Mouse (Mus musculus) limb, embryonic 12.5 days (tissue): ENCODE data around the gene Kcna2. TPM values are rescaled to one million over a fixed set of nuclear protein-coding genes. Genes with fewer than 3 reads are reported as not detected.
A peak's percentile ranks its signal among the peaks of the same experiment; 100 is the strongest.

ENCODE experiments used
- ATAC-seq: fragments of 200-750 bp; cut with Nextera tagmentation; 2 replicates; pipeline ENCODE4 v1.8.0; 2017; ENCODE audit warnings: low read depth, moderate TSS enrichment; ENCODE audit not compliant: insufficient number of reproducible peaks, insufficient read depth, low FRiP score, low TSS enrichment
- H3K27ac ChIP-seq: fragments of 300-500 bp; sonication (generic); 2 replicates; pipeline ENCODE4 v1.5.1; 2016; ENCODE audit warnings: mild to moderate bottlenecking, moderate library complexity
- H3K27me3 ChIP-seq: fragments of 300-500 bp; sonication (generic); 2 replicates; pipeline ENCODE4 v1.6.1; 2016; ENCODE audit warnings: mild to moderate bottlenecking, moderate library complexity
- H3K36me3 ChIP-seq: fragments of 300-500 bp; sonication (generic); 2 replicates; pipeline ENCODE4 v1.6.1; 2016; ENCODE audit warnings: mild to moderate bottlenecking, moderate library complexity
- H3K4me1 ChIP-seq: fragments of 300-500 bp; sonication (generic); replicated peaks from 2 replicates; pipeline ENCODE4 v1.6.1; 2016
- H3K4me2 ChIP-seq: fragments of 300-500 bp; sonication (generic); 2 replicates; pipeline ENCODE4 v1.6.1; 2016; ENCODE audit warnings: mild to moderate bottlenecking, moderate library complexity
- H3K4me3 ChIP-seq: fragments of 300-500 bp; sonication (generic); replicated peaks from 2 replicates; pipeline ENCODE4 v1.5.1; 2016; ENCODE audit warnings: mild to moderate bottlenecking
- H3K9ac ChIP-seq: fragments of 300-500 bp; sonication (generic); replicated peaks from 2 replicates; pipeline ENCODE4 v1.6.1; 2016; ENCODE audit warnings: mild to moderate bottlenecking, moderate library complexity
- H3K9me3 ChIP-seq: fragments of 300-500 bp; sonication (generic); 2 replicates; pipeline ENCODE4 v1.6.1; 2016; ENCODE audit warnings: mild to moderate bottlenecking, moderate library complexity
- WGBS: fragments of 180-500 bp; shearing (Covaris S2); methylation state at CpG from one replicate; pipeline ENCODE4 v1.1.7; 2016; 5-methylcytosine and 5-hydroxymethylcytosine counted together
- polyA plus RNA-seq: library from polyadenylated mRNA; unstranded; fragments of >200 nt; fragmentation: Nextera tagmentation; extraction: Ambion mirVana; gene quantifications from 2 replicates; pipeline ENCODE4 v1.2.1, GENCODE M21; 2016

Gene Kcna2
- polyA plus RNA-seq, 1 experiment from 2014 or later: 0.03 TPM

GRCm38 (mm10) chr3:107153772-107154655, 53.1 kb downstream of the Kcna2 start:
- H3K36me3 ChIP-seq: no peaks in the 10 kb centered on the region
- H3K27ac ChIP-seq: no peak overlapping the region
- no peaks in the 10 kb centered on the region for H3K4me1 ChIP-seq
- WGBS: 79% methylated on average over 11 of the region's 11 CpGs
- no peak overlapping the region for H3K9ac ChIP-seq
- H3K27me3 ChIP-seq: peaks cover 4% of the 10 kb centered on the region; the same call in 1 of the 2 replicates
- ATAC-seq: no peak
- H3K4me3 ChIP-seq: no peak overlapping the region
- H3K4me2 ChIP-seq: no peak overlapping the region
- no peaks in the 10 kb centered on the region for H3K9me3 ChIP-seq

- H3K36me3 ChIP-seq: no peaks in the 10 kb centered on the region
- no peak overlapping the region for H3K9ac ChIP-seq
- no peaks in the 10 kb centered on the region for H3K9me3 ChIP-seq
- WGBS: 88% methylated on average over 7 of the region's 7 CpGs
- no peak overlapping the region for H3K4me2 ChIP-seq
- ATAC-seq: no peak
- H3K27me3 ChIP-seq: peaks cover 40% of the 10 kb centered on the region
- no peaks in the 10 kb centered on the region for H3K4me1 ChIP-seq
- no peak overlapping the region for H3K4me3 ChIP-seq
- no peak overlapping the region for H3K27ac ChIP-seq
Observed at GRCm38 (mm10) chr3:107158856-107159255, 57.9 kb downstream of the Kcna2 start.

GRCm38 (mm10) chr3:107159418-107159817, 58.5 kb downstream of the Kcna2 start:
- H3K4me1 ChIP-seq: no peaks in the 10 kb centered on the region
- H3K36me3 ChIP-seq: no peaks in the 10 kb centered on the region
- H3K27ac ChIP-seq: no peak overlapping the region
- peaks cover 40% of the 10 kb centered on the region for H3K27me3 ChIP-seq
- no peak overlapping the region for H3K4me3 ChIP-seq
- no peak overlapping the region; the same call in 1 of the 2 replicates for H3K4me2 ChIP-seq
- no peaks in the 10 kb centered on the region for H3K9me3 ChIP-seq
- no peak for ATAC-seq
- H3K9ac ChIP-seq: no peak overlapping the region
- WGBS: 60% methylated on average over 3 of the region's 3 CpGs

- peak; percentile 17; the same call in 1 of the 2 replicates for ATAC-seq
- H3K27ac ChIP-seq: no peak overlapping the region
- WGBS: 3% methylated on average over 17 of the region's 17 CpGs
- no peaks in the 10 kb centered on the region for H3K36me3 ChIP-seq
- no peaks in the 10 kb centered on the region for H3K9me3 ChIP-seq
- H3K4me2 ChIP-seq: peak overlapping the region; percentile 49
- no peaks in the 10 kb centered on the region for H3K4me1 ChIP-seq
- peaks cover 40% of the 10 kb centered on the region for H3K27me3 ChIP-seq
- H3K9ac ChIP-seq: peak overlapping the region; percentile 23; the same call in 1 of the 2 replicates
- H3K4me3 ChIP-seq: peak overlapping the region; percentile 28
Observed at GRCm38 (mm10) chr3:107159859-107160324, 58.9 kb downstream of the Kcna2 start.

- H3K27me3 ChIP-seq: peaks cover 45% of the 10 kb centered on the region
- no peak overlapping the region for H3K4me2 ChIP-seq
- H3K4me1 ChIP-seq: no peaks in the 10 kb centered on the region
- H3K36me3 ChIP-seq: no peaks in the 10 kb centered on the region
- H3K9ac ChIP-seq: no peak overlapping the region
- no peak overlapping the region for H3K4me3 ChIP-seq
- no peak for ATAC-seq
- no peak overlapping the region for H3K27ac ChIP-seq
- no peaks in the 10 kb centered on the region for H3K9me3 ChIP-seq
- WGBS: 84% methylated on average over 2 of the region's 2 CpGs
Observed at GRCm38 (mm10) chr3:107162741-107163140, 61.8 kb downstream of the Kcna2 start.

Other genes starting within 250 kb of the Kcna2 start
- gene Kcna3, start 65.0 kb upstream of the Kcna2 start, polyA plus RNA-seq: 2.9 and 3.0 TPM in 2 replicates
- gene Kcna10, start 81.9 kb downstream of the Kcna2 start, polyA plus RNA-seq: not detected in 2 replicates
- not detected in 2 replicates for gene Cym, start 120.6 kb downstream of the Kcna2 start, polyA plus RNA-seq
- not detected in 2 replicates for gene A630076J17Rik, start 129.5 kb downstream of the Kcna2 start, polyA plus RNA-seq
- gene Prok1, start 138.6 kb downstream of the Kcna2 start, polyA plus RNA-seq: 0.20 TPM in 1 of 2 replicates, not detected in the other
- gene Lamtor5, start 177.7 kb downstream of the Kcna2 start, polyA plus RNA-seq: 172 and 173 TPM in 2 replicates
- 6.1 and 6.8 TPM in 2 replicates for gene Slc16a4, start 190.1 kb downstream of the Kcna2 start, polyA plus RNA-seq
- gene Rbm15, start 232.5 kb downstream of the Kcna2 start, polyA plus RNA-seq: 16.2 and 18.9 TPM in 2 replicates